Mouse (Mus musculus) kidney, postnatal 0 days (tissue): ENCODE data around the gene Cdh6. TPM values are rescaled to one million over a fixed set of nuclear protein-coding genes. Genes with fewer than 3 reads are reported as not detected.

ENCODE experiments used
- ATAC-seq: fragments of 200-750 bp; cut with Nextera tagmentation; replicated peaks from 2 replicates; pipeline ENCODE4 v1.8.0; 2017; ENCODE audit warnings: low read depth, moderate number of reproducible peaks, moderate TSS enrichment, moderate library complexity; ENCODE audit not compliant: low FRiP score
- DNase-seq: peaks from one replicate; pipeline ENCODE4 v3.0.0-alpha.2; 2016; ENCODE audit warnings: low spot score
- H3K27ac ChIP-seq: fragments of 300-500 bp; sonication (generic); 2 replicates; pipeline ENCODE4 v1.5.1; 2014; ENCODE audit warnings: mild to moderate bottlenecking
- H3K27me3 ChIP-seq: fragments of 300-500 bp; sonication (generic); 2 replicates; pipeline ENCODE4 v1.6.1; 2014; ENCODE audit warnings: low read length, mixed read lengths; ENCODE audit not compliant: insufficient read depth
- H3K36me3 ChIP-seq: fragments of 300-500 bp; sonication (generic); 2 replicates; pipeline ENCODE4 v1.6.1; 2014; ENCODE audit warnings: low read length, mixed read lengths; ENCODE audit not compliant: insufficient read depth
- H3K4me1 ChIP-seq: fragments of 300-500 bp; sonication (generic); replicated peaks from 2 replicates; pipeline ENCODE4 v1.6.1; 2014; ENCODE audit warnings: antibody characterized with exemption, low read length, mixed read lengths; ENCODE audit not compliant: insufficient read depth
- H3K4me2 ChIP-seq: fragments of 300-500 bp; sonication (generic); 2 replicates; pipeline ENCODE4 v1.6.1; 2014; ENCODE audit warnings: mild to moderate bottlenecking, low read length, moderate library complexity, mixed read lengths
- H3K4me3 ChIP-seq: fragments of 300-500 bp; sonication (generic); replicated peaks from 2 replicates; pipeline ENCODE4 v1.5.1; 2014; ENCODE audit warnings: low read depth, low read length
- H3K9ac ChIP-seq: fragments of 300-500 bp; sonication (generic); 2 replicates; pipeline ENCODE4 v1.6.1; 2014; ENCODE audit warnings: low read depth, low read length
- H3K9me3 ChIP-seq: fragments of 300-500 bp; sonication (generic); replicated peaks from 2 replicates; pipeline ENCODE4 v1.6.1; 2016; ENCODE audit warnings: low read length, inconsistent platforms, mixed read lengths
- CTCF ChIP-seq: IDR thresholded peaks from 2 replicates; pipeline ENCODE4 v1.5.1; 2016; ENCODE audit warnings: antibody characterized with exemption, low read depth, mild to moderate bottlenecking, moderate library complexity
- WGBS: fragments of 180-500 bp; shearing (Covaris S2); extraction: QIAGEN DNeasy Blood & Tissue Kit; methylation state at CpG from one replicate; pipeline ENCODE4 v1.1.7; 2014; 5-methylcytosine and 5-hydroxymethylcytosine counted together
- polyA plus RNA-seq: library from polyadenylated mRNA; unstranded; fragments of >200 nt; fragmentation: Nextera tagmentation; extraction: Ambion mirVana; gene quantifications from 2 replicates; pipeline ENCODE4 v1.2.1, GENCODE M21; 2015

Cdh6 gene
- polyA plus RNA-seq, 1 experiment from 2014 or later, result 17.8 TPM

GRCm38 (mm10) chr15:13181014-13181413, 7.5 kb upstream of the Cdh6 start:
- Histone ChIP-seq H3K4me1 (no peaks in the 10 kb centered on the region), H3K4me3 (no peak overlapping the region), H3K4me2 (no peak overlapping the region), H3K27ac (no peak overlapping the region), H3K9ac (no peak overlapping the region), H3K36me3 (no peaks in the 10 kb centered on the region), H3K27me3 (no peaks in the 10 kb centered on the region), H3K9me3 (no peaks in the 10 kb centered on the region)
- peak; percentile 96 for TF ChIP-seq CTCF
- DNase-seq, result peak; percentile 66
- ATAC-seq, result no peak
- 36% methylated on average over 4 of the region's 4 CpGs for WGBS

GRCm38 (mm10) chr15:13175978-13176377, 2.5 kb upstream of the Cdh6 start:
- no peaks in the 10 kb centered on the region for H3K9me3 ChIP-seq
- DNase-seq (no peak), ATAC-seq (no peak)
- H3K27ac ChIP-seq, result no peak overlapping the region
- 0 out of 2 replicates have a peak, but pooled peaks cover 3% of the 10 kb centered on the region for H3K4me1 ChIP-seq
- no peaks in the 10 kb centered on the region for H3K36me3 ChIP-seq
- no peaks in the 10 kb centered on the region for H3K27me3 ChIP-seq
- 24% methylated on average over 9 of the region's 9 CpGs for WGBS
- H3K4me3 ChIP-seq, result no peak overlapping the region
- H3K9ac ChIP-seq, result no peak overlapping the region
- TF ChIP-seq CTCF, result peak; percentile 55
- no peak overlapping the region for H3K4me2 ChIP-seq

GRCm38 (mm10) chr15:13174618-13174980, 1.1 kb upstream of the Cdh6 start:
- DNase-seq (peak; percentile 79), ATAC-seq (no peak)
- no peak overlapping the region for H3K27ac ChIP-seq
- no peaks in the 10 kb centered on the region for H3K27me3 ChIP-seq
- WGBS, result 18% methylated on average over 6 of the region's 6 CpGs
- H3K9ac ChIP-seq, result no peak overlapping the region
- H3K4me2 ChIP-seq, result peak overlapping the region; percentile 84
- 0 out of 2 replicates have a peak, but pooled peaks have one; percentile 13 for TF ChIP-seq CTCF
- H3K36me3 ChIP-seq, result no peaks in the 10 kb centered on the region
- 0 out of 2 replicates have a peak, but pooled peaks cover 3% of the 10 kb centered on the region for H3K4me1 ChIP-seq
- H3K9me3 ChIP-seq, result no peaks in the 10 kb centered on the region
- H3K4me3 ChIP-seq, result peak overlapping the region; percentile 63; the same call in 1 of the 2 replicates

- peak overlapping the region; percentile 84 for H3K27ac ChIP-seq
- H3K36me3 ChIP-seq, result no peaks in the 10 kb centered on the region
- H3K9me3 ChIP-seq, result no peaks in the 10 kb centered on the region
- WGBS, result under 1% methylated on average over 27 of the region's 27 CpGs
- H3K27me3 ChIP-seq, result no peaks in the 10 kb centered on the region
- DNase-seq (peak; percentile 16), ATAC-seq (no peak)
- H3K4me1 ChIP-seq, result 0 out of 2 replicates have a peak, but pooled peaks cover 3% of the 10 kb centered on the region
- H3K4me2 ChIP-seq, result peak overlapping the region; percentile 84
- TF ChIP-seq CTCF, result no peak
- H3K9ac ChIP-seq, result peak overlapping the region; percentile 31; the same call in 1 of the 2 replicates
- peak overlapping the region; percentile 63 for H3K4me3 ChIP-seq
Measured at GRCm38 (mm10) chr15:13173840-13174617, 554 bp upstream of the Cdh6 start.

- ATAC-seq (0 out of 2 replicates have a peak, but pooled peaks have one; percentile 9), DNase-seq (peak; percentile 55)
Measured at GRCm38 (mm10) chr15:13172365-13173070, 957 bp downstream of the Cdh6 start.

GRCm38 (mm10) chr15:13171486-13172364, 1.8 kb downstream of the Cdh6 start:
- no peak for TF ChIP-seq CTCF
- DNase-seq, result peak; percentile 61
- WGBS, result 5% methylated on average over 16 of the region's 16 CpGs
- Histone ChIP-seq H3K4me3 (peak overlapping the region; percentile 63), H3K4me1 (0 out of 2 replicates have a peak, but pooled peaks cover 3% of the 10 kb centered on the region), H3K27ac (peak overlapping the region; percentile 84), H3K9ac (peak overlapping the region; percentile 69), H3K36me3 (no peaks in the 10 kb centered on the region), H3K27me3 (no peaks in the 10 kb centered on the region), H3K9me3 (no peaks in the 10 kb centered on the region), H3K4me2 (peak overlapping the region; percentile 84)
- peak; percentile 72 for ATAC-seq

More at GRCm38 (mm10) chr15:13172365-13173070, 957 bp downstream of the Cdh6 start:
- H3K4me3 ChIP-seq, result peak overlapping the region; percentile 63
- 0 out of 2 replicates have a peak, but pooled peaks cover 3% of the 10 kb centered on the region for H3K4me1 ChIP-seq
- WGBS, result under 1% methylated on average over 26 of the region's 26 CpGs
- H3K4me2 ChIP-seq, result peak overlapping the region; percentile 84
- H3K27me3 ChIP-seq, result no peaks in the 10 kb centered on the region
- H3K9me3 ChIP-seq, result no peaks in the 10 kb centered on the region
- no peak for TF ChIP-seq CTCF
- H3K36me3 ChIP-seq, result no peaks in the 10 kb centered on the region
- H3K9ac ChIP-seq, result peak overlapping the region; percentile 69
- peak overlapping the region; percentile 84 for H3K27ac ChIP-seq
